Mouse (Mus musculus): ENCODE data around the gene Zmynd12. TPM values are rescaled to one million over a fixed set of nuclear protein-coding genes. Genes with fewer than 3 reads are reported as not detected.
A peak's percentile ranks its signal among the peaks of the same experiment; 100 is the strongest.

Zmynd12 gene
- polyA plus RNA-seq, 1 experiment from 2014 or later: 0.63 TPM

GRCm38 (mm10) chr4:119489666-119490065 is 67.1 kb downstream of the Zmynd12 start:
- Histone ChIP-seq H3K9ac (ENCODE audit: low read depth, low read length) (no peak overlapping the region), H3K4me3 (ENCODE audit: low read length) (no peak overlapping the region), H3K9me3 (ENCODE audit: control insufficient read depth, low read length) (no peaks in the 10 kb centered on the region), H3K27me3 (replicated peaks; ENCODE audit: control insufficient read depth, insufficient read depth, low read length) (no peaks in the 10 kb centered on the region), H3K27ac (ENCODE audit: low read depth, low read length) (no peak overlapping the region), H3K4me2 (ENCODE audit: low read length) (no peak overlapping the region), H3K4me1 (ENCODE audit: control insufficient read depth, insufficient read depth, low read depth, low read length) (peaks cover 11% of the 10 kb centered on the region), H3K36me3 (ENCODE audit: control insufficient read depth, insufficient read depth, low read length) (no peaks in the 10 kb centered on the region)
- ATAC-seq: no peak
- 55% methylated on average over 10 of the region's 10 CpGs for WGBS

GRCm38 (mm10) chr4:119490806-119491205 is 68.2 kb downstream of the Zmynd12 start:
- Histone ChIP-seq H3K9me3 (ENCODE audit: control insufficient read depth, low read length) (no peaks in the 10 kb centered on the region), H3K9ac (ENCODE audit: low read depth, low read length) (no peak overlapping the region), H3K4me1 (ENCODE audit: control insufficient read depth, insufficient read depth, low read depth, low read length) (peaks cover 11% of the 10 kb centered on the region), H3K4me2 (ENCODE audit: low read length) (no peak overlapping the region; the same call in 1 of the 2 replicates), H3K4me3 (ENCODE audit: low read length) (no peak overlapping the region), H3K27me3 (replicated peaks; ENCODE audit: control insufficient read depth, insufficient read depth, low read length) (no peaks in the 10 kb centered on the region), H3K27ac (ENCODE audit: low read depth, low read length) (no peak overlapping the region), H3K36me3 (ENCODE audit: control insufficient read depth, insufficient read depth, low read length) (no peaks in the 10 kb centered on the region)
- WGBS: 81% methylated on average over 3 of the region's 3 CpGs
- no peak for ATAC-seq

- Histone ChIP-seq H3K36me3 (ENCODE audit: control insufficient read depth, insufficient read depth, low read length) (no peaks in the 10 kb centered on the region), H3K4me3 (ENCODE audit: low read length) (peak within 1 kb of the TSS; percentile 52), H3K9me3 (ENCODE audit: control insufficient read depth, low read length) (no peaks in the 10 kb centered on the region), H3K4me2 (ENCODE audit: low read length) (peak within 1 kb of the TSS; percentile 82), H3K4me1 (ENCODE audit: control insufficient read depth, insufficient read depth, low read depth, low read length) (peaks cover 11% of the 10 kb centered on the region), H3K27me3 (replicated peaks; ENCODE audit: control insufficient read depth, insufficient read depth, low read length) (no peaks in the 10 kb centered on the region), H3K27ac (ENCODE audit: low read depth, low read length) (peak within 1 kb of the TSS; percentile 60), H3K9ac (ENCODE audit: low read depth, low read length) (peak within 1 kb of the TSS; percentile 75)
- under 1% methylated on average over 54 of the region's 77 CpGs for WGBS
- ATAC-seq: peak; percentile 94
Observed at GRCm38 (mm10) chr4:119492291-119492932, 69.8 kb downstream of the Zmynd12 start, which contains the start of gene Rimkla. TSS of gene Rimkla (minus strand) at chr4:119492628.

GRCm38 (mm10) chr4:119492933-119493327 is 70.3 kb downstream of the Zmynd12 start:
- WGBS: 35% methylated on average over 10 of the region's 10 CpGs
- Histone ChIP-seq H3K9ac (ENCODE audit: low read depth, low read length) (peak overlapping the region; percentile 75), H3K4me1 (ENCODE audit: control insufficient read depth, insufficient read depth, low read depth, low read length) (peaks cover 11% of the 10 kb centered on the region), H3K27me3 (replicated peaks; ENCODE audit: control insufficient read depth, insufficient read depth, low read length) (no peaks in the 10 kb centered on the region), H3K4me2 (ENCODE audit: low read length) (peak overlapping the region; percentile 82), H3K9me3 (ENCODE audit: control insufficient read depth, low read length) (no peaks in the 10 kb centered on the region), H3K4me3 (ENCODE audit: low read length) (peak overlapping the region; percentile 52), H3K36me3 (ENCODE audit: control insufficient read depth, insufficient read depth, low read length) (no peaks in the 10 kb centered on the region), H3K27ac (ENCODE audit: low read depth, low read length) (peak overlapping the region; percentile 60)
- peak; percentile 46 for ATAC-seq

- Histone ChIP-seq H3K4me3 (ENCODE audit: low read length) (no peak overlapping the region), H3K27me3 (replicated peaks; ENCODE audit: control insufficient read depth, insufficient read depth, low read length) (no peaks in the 10 kb centered on the region), H3K9me3 (ENCODE audit: control insufficient read depth, low read length) (no peaks in the 10 kb centered on the region), H3K4me2 (ENCODE audit: low read length) (no peak overlapping the region), H3K4me1 (ENCODE audit: control insufficient read depth, insufficient read depth, low read depth, low read length) (no peaks in the 10 kb centered on the region), H3K27ac (ENCODE audit: low read depth, low read length) (no peak overlapping the region), H3K36me3 (ENCODE audit: control insufficient read depth, insufficient read depth, low read length) (no peaks in the 10 kb centered on the region), H3K9ac (ENCODE audit: low read depth, low read length) (no peak overlapping the region)
- no peak for ATAC-seq
- WGBS: 64% methylated on average over 5 of the region's 5 CpGs
Observed at GRCm38 (mm10) chr4:119498319-119498848, 75.8 kb downstream of the Zmynd12 start.

DNA sequence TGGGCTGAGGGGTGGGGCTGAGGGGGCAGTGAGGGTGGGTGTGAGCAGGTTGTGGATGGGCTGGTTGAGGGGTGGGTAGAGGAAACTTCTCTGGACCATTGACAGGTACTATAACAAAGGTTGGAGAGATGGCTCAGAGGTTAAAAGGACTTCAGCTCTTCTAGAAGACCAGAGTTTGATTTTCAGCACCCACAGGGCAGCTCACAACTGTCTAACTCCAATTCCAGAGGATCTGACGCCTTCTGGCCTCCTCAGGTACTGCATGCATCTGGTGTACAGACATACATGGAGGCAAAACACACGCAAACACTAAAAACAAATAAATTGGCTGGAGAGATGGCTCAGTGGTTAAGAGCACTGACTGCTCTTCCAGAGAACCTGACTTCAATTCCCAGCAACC is 89.0 kb downstream of the Zmynd12 start:
- H3K27me3 ChIP-seq (replicated peaks; ENCODE audit: control insufficient read depth, insufficient read depth, low read length): no peaks in the 10 kb centered on the region
- H3K9ac ChIP-seq (ENCODE audit: low read depth, low read length): no peak overlapping the region
- no peaks in the 10 kb centered on the region for H3K9me3 ChIP-seq (ENCODE audit: control insufficient read depth, low read length)
- no peaks in the 10 kb centered on the region for H3K4me1 ChIP-seq (ENCODE audit: control insufficient read depth, insufficient read depth, low read depth, low read length)
- no peak overlapping the region for H3K4me2 ChIP-seq (ENCODE audit: low read length)
- no peaks in the 10 kb centered on the region for H3K36me3 ChIP-seq (ENCODE audit: control insufficient read depth, insufficient read depth, low read length)
- ATAC-seq: no peak
- WGBS: 56% methylated on average over 2 of the region's 2 CpGs
- H3K4me3 ChIP-seq (ENCODE audit: low read length): no peak overlapping the region
- H3K27ac ChIP-seq (ENCODE audit: low read depth, low read length): no peak overlapping the region

DNA sequence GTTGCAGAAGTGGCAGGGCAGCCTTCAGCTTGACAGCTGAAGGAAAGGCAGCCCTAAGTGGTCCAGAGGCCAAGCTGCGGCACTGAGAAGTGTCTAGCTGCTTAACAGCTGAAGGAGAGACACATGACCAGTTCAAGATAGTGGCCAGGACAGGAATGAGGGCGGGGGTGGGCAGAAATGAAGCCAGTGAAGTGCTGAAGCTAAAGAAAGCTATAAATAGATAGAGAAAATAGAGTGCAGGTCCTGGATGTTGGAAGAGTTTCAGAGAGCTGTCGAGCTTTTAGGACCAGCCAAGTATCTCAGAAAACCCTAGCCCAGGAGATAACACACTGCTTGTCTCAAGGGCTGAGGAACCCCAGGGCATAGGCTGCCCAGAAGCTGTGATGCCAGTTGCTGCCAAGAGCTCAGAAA is 90.1 kb downstream of the Zmynd12 start:
- H3K9me3 ChIP-seq (ENCODE audit: control insufficient read depth, low read length): no peaks in the 10 kb centered on the region
- H3K27me3 ChIP-seq (replicated peaks; ENCODE audit: control insufficient read depth, insufficient read depth, low read length): no peaks in the 10 kb centered on the region
- H3K4me3 ChIP-seq (ENCODE audit: low read length): no peak overlapping the region
- no peaks in the 10 kb centered on the region for H3K36me3 ChIP-seq (ENCODE audit: control insufficient read depth, insufficient read depth, low read length)
- no peak overlapping the region for H3K27ac ChIP-seq (ENCODE audit: low read depth, low read length)
- ATAC-seq: no peak
- no peak overlapping the region for H3K4me2 ChIP-seq (ENCODE audit: low read length)
- no peaks in the 10 kb centered on the region for H3K4me1 ChIP-seq (ENCODE audit: control insufficient read depth, insufficient read depth, low read depth, low read length)
- 65% methylated on average over 3 of the region's 3 CpGs for WGBS
- no peak overlapping the region for H3K9ac ChIP-seq (ENCODE audit: low read depth, low read length)

Other genes starting within 250 kb of the Zmynd12 start
- gene Zfp691, start 248.6 kb upstream of the Zmynd12 start, polyA plus RNA-seq (2015; fragmentation: Nextera tagmentation; extraction: Ambion mirVana): 2.9 and 5.6 TPM in 2 replicates
- gene Ermap, start 232.8 kb upstream of the Zmynd12 start, polyA plus RNA-seq (2015; fragmentation: Nextera tagmentation; extraction: Ambion mirVana): 0.33 and 0.70 TPM in 2 replicates
- gene Svbp, start 227.5 kb upstream of the Zmynd12 start, polyA plus RNA-seq (2015; fragmentation: Nextera tagmentation; extraction: Ambion mirVana): 197 and 201 TPM in 2 replicates
- 0.20 and 0.46 TPM in 2 replicates for gene Tmem269, start 204.6 kb upstream of the Zmynd12 start, polyA plus RNA-seq (2015; fragmentation: Nextera tagmentation; extraction: Ambion mirVana)
- gene AU022252, start 190.1 kb upstream of the Zmynd12 start, polyA plus RNA-seq (2015; fragmentation: Nextera tagmentation; extraction: Ambion mirVana): 23.3 and 24.5 TPM in 2 replicates
- gene P3h1, start 189.9 kb upstream of the Zmynd12 start, polyA plus RNA-seq (2015; fragmentation: Nextera tagmentation; extraction: Ambion mirVana): 8.3 and 11.3 TPM in 2 replicates
- gene Cldn19, start 167.4 kb upstream of the Zmynd12 start, polyA plus RNA-seq (2015; fragmentation: Nextera tagmentation; extraction: Ambion mirVana): 0.81 and 1.1 TPM in 2 replicates
- gene Ybx1, start 128.2 kb upstream of the Zmynd12 start, polyA plus RNA-seq (2015; fragmentation: Nextera tagmentation; extraction: Ambion mirVana): 710 and 718 TPM in 2 replicates
- 42.4 and 43.4 TPM in 2 replicates for gene Ppih, start 102.3 kb upstream of the Zmynd12 start, polyA plus RNA-seq (2015; fragmentation: Nextera tagmentation; extraction: Ambion mirVana)
- gene Ccdc30, start 7.3 kb upstream of the Zmynd12 start, polyA plus RNA-seq (2015; fragmentation: Nextera tagmentation; extraction: Ambion mirVana): 18.8 and 20.0 TPM in 2 replicates
- gene Ppcs, start 394 bp upstream of the Zmynd12 start, polyA plus RNA-seq (2015; fragmentation: Nextera tagmentation; extraction: Ambion mirVana): 22.2 and 27.3 TPM in 2 replicates
- 28.2 and 30.3 TPM in 2 replicates for gene Rimkla, start 69.8 kb downstream of the Zmynd12 start, polyA plus RNA-seq (2015; fragmentation: Nextera tagmentation; extraction: Ambion mirVana)
- gene Foxj3, start 114.2 kb downstream of the Zmynd12 start, polyA plus RNA-seq (2015; fragmentation: Nextera tagmentation; extraction: Ambion mirVana): 25.7 and 32.6 TPM in 2 replicates
- gene Frg2f1, start 116.7 kb downstream of the Zmynd12 start, polyA plus RNA-seq (2015; fragmentation: Nextera tagmentation; extraction: Ambion mirVana): 9.3 and 11.4 TPM in 2 replicates
- gene Guca2a, start 214.9 kb downstream of the Zmynd12 start, polyA plus RNA-seq (2015; fragmentation: Nextera tagmentation; extraction: Ambion mirVana): not detected in 2 replicates
- gene Guca2b, start 236.1 kb downstream of the Zmynd12 start, polyA plus RNA-seq (2015; fragmentation: Nextera tagmentation; extraction: Ambion mirVana): not detected in 2 replicates

Data from hindbrain, embryonic 16.5 days (tissue).